Mouse (Mus musculus) cerebellum, adult 8-10 months (tissue): Measurements from ENCODE around the gene Ift80.
"Not testable (repeated sequence)": the region's sequence is repeated elsewhere in the genome, so short reads cannot be mapped to it uniquely, and the experiment has no call there.

Experiments
- DNase-seq: peaks from one replicate; pipeline ENCODE4 v3.0.0; 2022

Ift80 gene

DNA sequence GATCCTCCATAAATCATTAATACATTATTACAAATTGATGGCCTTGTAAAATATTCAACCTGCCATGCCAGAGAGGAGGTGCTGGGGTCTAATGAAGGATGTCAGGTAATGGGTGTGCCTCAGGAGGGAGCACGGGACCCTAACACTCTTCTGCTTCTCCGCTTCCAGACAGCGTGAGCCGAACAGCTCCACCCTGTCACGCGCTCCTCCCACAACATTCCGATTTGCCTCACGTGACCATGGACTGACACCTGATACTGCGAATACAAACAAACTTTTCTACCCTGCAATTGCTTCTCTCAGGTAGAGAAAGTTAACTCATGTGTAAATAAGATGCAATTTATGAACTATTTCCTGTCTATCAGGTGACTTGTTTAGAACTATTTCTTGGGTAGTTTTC lies 75.8 kb downstream of the Ift80 start:
- no peak for DNase-seq

DNA sequence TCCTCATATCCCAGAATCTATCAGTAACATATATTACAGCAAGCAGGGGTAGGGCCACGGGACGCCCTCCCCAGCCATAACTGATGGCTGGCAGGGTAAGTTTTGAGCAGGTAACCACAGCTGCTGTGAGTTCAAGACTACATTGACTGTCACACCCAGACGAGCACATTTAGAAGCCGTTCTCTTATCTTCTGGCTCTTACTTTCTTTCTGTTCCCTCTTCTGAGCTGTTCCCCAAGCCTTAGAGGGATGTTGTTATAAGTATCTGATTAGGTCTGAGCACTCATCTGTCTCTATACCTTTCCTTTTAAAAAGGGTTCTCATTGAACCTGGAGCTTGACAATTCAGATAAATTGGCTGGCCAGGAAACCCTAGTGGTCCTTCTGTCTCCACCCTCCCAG lies 96.9 kb downstream of the Ift80 start:
- DNase-seq = no peak

DNA sequence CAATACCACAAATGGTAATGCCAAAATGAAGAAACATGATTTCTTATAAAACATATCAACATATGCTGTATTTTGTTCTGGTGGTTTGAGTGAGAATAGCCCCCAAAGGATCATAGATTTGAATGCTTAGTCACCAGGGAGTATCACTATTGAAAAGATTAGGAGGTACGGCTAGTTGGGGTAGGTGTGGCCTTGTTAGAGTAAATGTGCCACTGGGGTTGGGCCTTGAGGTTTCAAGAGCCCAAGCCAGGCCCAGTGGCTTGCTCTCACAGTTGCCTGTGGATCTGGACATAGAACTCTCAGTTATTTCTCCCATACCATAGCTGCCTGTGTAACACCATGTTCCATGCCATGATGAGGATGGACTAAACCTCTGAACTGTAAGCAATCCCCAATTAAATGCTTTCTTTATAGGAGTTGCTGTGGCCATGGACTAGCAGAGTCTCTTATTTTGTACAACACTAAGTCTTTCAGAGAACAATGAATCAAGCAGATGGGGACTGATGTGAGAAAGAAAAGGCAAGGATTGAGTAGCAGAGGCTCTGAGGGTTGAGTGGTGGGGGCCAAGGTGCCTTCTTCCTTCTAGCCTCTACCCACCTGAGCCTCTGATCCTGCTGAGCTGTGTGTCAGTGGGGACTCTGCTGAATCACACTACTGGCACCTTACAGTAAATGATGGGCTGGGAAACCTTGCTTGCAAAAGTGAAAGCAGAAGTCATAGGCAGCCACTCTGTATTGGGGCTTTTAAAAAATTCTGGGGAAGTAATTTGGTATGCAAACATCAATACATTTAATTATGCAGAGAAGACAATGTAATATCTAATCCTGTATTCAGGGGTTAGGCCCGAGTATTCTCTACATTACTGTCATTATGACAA lies 99.2 kb downstream of the Ift80 start:
- no peak for DNase-seq

DNA sequence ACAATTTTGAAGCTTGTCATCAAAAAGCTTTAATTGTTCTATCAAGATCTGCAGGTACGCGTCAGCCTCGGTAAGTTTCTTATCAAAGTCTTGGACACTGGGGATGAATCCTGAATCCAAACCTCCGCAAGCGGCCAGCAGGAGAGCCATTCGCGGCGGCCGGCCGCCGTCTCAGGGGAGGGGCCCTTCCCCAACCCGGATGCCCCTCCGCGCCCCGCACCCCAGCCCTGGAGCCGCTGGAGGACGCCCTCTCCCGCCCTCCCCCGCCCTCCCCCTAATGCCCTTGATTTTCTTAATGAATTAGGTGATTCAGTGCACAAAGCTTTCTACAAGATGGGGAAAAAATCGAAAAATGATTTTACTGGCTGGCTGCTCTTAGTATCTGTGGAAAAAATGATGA lies 101.7 kb downstream of the Ift80 start:
- not testable (repeated sequence) for DNase-seq

DNA sequence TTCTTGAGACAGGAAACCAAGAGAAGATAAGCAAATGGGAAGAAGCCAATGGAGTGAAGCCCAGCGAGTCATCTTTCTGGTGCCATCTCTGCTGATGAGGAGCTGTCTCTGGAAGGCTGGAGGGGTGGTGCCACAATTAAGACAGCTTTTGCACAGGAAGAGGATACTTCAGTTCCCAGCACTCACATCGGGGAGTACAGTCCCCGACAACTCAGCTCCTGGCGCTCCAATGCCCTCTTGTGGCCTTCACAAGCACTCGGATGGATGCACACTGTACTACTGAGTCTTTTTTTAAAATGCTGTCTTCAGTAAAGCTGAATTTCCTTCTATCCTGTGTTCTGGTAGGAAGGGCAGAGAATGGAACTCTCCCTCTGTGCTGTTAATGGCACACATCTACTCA lies 107.2 kb downstream of the Ift80 start:
- DNase-seq = no peak

DNA sequence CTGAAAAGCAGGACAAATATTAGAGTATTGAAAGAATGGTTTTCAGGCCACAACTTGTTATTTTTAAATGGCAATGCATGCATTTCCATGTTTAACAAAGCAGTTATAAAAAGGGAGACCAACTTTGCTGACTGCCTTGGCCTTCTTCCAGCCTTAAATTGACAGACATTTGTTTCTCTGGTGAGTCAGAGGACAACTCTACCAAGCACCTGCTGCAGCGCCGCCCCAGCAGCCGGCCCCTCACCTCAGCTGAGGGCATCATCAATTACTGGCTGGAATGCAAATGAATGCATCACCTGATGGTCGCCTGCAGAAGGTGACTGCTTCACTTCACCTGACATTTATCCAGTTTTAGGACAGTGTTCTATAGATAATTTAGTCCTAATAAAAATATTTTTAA lies 108.9 kb downstream of the Ift80 start:
- no peak for DNase-seq

DNA sequence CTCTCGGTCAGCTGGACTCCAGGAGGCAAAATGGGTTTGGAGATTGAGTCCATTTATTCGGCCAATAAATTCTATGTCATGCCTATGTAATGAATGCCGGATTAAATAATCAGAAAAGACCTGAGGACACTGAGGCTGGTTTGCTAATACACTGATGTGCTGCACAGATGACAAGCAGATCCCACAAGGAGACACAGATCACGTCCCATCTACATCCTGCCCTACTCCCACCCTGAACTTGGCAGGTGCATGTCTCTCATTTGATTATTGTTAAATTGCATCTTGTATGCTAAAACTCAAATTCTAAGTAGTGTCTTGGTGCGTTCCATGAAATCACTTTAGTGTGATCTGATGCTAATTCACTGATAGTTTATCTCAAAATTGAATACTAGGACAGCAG lies 117.5 kb downstream of the Ift80 start:
- DNase-seq = no peak

DNA sequence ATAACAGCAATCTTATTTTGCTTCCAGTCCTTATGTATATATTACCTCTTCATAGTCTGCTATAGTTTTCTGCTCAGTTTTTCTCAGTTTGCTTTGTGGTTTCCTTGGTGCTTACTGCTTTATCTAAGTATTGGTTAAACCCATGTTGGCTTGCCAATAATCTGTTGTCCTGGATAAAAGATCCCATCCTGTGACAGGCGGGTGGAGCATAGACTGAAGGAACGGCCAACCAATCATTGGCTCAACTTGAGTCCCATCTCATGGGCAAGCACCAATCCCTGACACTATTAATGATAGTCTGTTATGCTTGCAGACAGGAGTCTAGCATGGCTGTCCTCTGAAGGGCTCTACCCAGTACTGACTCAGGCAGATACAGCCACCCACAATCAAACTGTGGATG lies 130.3 kb downstream of the Ift80 start:
- no peak for DNase-seq

DNA sequence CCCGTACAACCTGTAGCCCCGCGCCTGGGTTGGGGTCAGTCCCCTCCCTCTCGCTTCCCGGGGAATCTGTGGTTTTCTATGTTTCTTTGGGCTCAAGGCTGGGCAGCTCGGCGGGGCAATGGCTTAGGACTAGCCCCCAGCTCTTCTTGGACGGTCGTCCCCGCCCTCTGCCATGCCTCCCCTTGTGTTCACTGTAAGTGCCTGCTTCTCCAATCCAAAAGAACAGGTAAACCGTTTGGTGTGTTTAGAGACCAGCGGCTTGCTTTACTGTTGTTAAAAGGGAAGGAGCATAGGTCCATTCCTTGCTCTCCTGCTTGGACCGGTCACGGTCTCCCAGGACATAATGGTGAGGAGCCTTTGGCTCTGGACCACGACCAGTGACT lies 133.8 kb downstream of the Ift80 start:
- no peak for DNase-seq

DNA sequence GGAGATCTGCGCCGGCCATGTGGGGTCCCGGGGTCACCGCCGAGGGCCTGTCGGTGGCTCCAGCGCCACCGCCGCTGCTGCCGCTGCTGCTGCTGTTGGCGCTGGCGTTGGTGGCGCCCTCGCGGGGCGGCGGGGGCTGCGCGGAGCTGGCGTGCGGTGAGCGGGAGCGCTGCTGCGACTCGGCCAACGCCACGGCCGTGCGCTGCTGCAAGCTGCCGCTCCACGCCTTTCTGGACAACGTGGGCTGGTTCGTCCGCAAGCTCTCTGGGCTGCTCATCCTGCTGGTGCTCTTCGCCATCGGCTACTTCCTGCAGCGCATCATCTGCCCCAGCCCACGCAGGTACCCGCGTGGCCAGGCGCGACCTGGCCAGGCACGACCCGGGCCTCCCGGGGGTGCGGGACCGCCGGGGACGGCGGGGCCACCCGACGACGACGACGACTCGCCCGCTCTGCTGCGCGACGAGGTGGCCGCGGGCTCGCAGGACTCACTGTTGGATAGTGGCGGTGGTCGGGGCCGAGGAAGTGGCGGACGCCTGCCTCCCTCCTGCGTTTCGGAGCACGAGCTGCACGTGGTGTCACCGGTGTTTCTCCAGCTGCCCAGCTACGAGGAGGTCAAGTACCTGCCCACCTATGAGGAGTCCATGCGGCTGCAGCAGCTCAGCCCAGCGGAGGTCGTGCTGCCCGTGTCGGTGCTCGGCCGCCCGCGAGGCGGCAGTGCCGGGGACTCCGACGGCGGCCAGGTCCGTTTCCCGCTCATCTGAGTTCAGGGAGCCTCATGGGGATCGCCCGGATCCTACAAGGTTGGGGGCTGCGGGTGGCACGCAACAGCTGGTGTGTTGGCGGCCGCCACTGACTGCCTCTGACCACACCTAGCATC lies 134.4 kb downstream of the Ift80 start:
- no peak for DNase-seq

DNA sequence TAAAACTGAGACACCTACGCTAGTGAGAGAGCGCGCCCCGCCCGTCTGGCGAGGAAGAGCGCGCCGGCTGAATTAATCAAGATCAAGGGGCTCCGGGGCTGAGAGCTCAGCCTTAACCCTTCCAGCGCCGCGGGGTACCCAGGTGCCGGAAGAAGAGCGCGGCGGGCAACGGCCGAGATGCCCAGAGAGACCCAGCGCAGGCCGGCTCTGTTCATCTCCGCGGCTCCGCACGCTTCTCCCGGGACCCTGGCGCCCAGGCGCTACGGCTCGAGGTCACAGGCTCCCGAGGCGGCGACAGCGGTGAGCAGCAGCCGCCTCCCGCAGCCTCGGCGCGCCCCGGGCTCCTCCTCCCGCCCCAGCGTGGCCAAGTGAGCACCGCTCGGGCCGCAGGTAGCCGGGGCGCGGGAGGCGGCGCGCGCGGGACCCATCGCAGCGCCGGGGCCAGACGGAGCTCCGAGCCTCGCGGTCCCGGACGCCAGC lies 135.1 kb downstream of the Ift80 start, which contains the start of gene 1110032F04Rik:
Gene 1110032F04Rik (plus strand): TSS at position 376 of the 480 bp plus-strand sequence.
- no peak for DNase-seq

DNA sequence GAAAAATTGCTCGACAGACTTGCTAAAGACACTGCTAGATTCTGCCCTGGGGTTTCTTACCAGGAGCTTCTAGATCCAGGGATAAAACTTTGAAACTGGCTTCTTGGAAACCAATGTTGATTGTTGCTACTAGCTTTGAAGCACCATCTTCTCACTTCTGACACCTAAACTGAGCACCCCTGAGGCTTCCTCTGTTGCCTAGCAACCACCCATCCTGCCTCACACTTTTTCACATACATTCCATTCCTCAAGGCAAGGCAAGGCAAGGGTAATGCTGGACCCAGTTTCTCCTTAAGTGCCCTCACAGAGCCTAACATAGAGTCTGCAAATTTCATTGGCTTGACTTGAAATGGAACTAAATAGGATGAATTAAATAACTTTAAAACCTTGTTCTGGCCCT lies 152.0 kb downstream of the Ift80 start:
- DNase-seq = no peak

DNA sequence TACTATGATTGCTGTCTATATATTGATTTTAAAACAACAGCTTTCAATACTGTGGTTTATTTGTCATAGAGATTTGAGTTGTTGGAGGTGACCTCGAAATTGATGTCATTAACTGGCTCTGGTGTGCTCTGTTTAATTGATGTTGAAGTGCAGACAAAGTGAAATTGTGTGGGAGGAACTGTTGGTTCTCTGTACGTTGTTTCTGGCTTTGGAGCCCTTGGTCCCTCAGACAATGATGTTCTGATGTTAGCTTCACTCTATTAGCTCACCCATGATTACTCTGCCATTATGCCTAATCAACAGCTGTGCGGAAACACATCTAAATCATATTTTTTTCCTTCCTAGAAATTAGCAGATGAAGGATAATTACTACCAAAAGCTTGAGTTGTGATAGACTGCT lies 156.0 kb downstream of the Ift80 start:
- DNase-seq = no peak

DNA sequence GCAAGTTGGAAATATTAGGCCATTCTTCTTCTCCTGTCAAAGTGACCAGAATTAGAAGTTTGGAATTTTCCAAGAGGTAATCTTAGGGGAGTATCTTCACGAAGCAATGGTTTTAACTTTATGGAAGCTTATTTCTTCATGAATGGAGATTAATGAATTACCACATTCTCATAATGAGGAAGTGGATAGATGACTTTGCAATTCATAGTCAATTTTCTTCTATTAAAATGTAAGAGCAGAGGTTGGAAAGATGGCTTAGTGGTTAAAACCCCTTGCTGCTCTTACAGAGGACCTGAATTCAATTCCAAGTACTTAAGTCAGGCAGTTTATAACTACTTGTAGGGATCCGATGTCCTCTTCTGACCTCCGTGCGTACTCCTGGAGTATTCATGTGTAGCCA lies 160.3 kb downstream of the Ift80 start:
- no peak for DNase-seq
